In genomic region chr7:130914693-130915363, GRCm38 (mm10) we compare ENCODE assay signal across 8 mouse cellular contexts. TPM values are rescaled to one million over a fixed set of nuclear protein-coding genes. Genes with fewer than 3 reads are reported as not detected.
DNase-seq lines count a peak whose midpoint lies in the region; ATAC-seq and TF ChIP-seq lines count a peak whose summit lies in the region.
"Had no signal": no experiment of that assay in that cellular context is flagged by ENCODE, and none has a peak within 500 bp of the region (broad histone marks: within the 10 kb centered on the region; RNA-seq: fewer than 3 reads in every experiment).

No protein-coding gene starts in this region.

- intact Hi-C loops in heart, postnatal 10 days (cut with DNase I) = loop anchor here (1.0 to 5.0 kb wide), 3 partner anchors 88 to 142 kb away; no protein-coding TSS in a partner anchor

- H3K4me3 ChIP-seq in kidney, postnatal 0 days (replicated peaks; ENCODE audit: low read depth, low read length) = no peak overlapping the region
- no peak overlapping the region for H3K4me3 ChIP-seq in ES-Bruce4 (ENCODE audit: low read depth, low read length)
- H3K4me3 ChIP-seq: limb, embryonic 15.5 days had no signal

- no peak overlapping the region for H3K9ac ChIP-seq in kidney, postnatal 0 days (ENCODE audit: low read depth, low read length)
- H3K9ac ChIP-seq in ES-Bruce4 (ENCODE audit: low read depth, poor library complexity, severe bottlenecking) = no peak overlapping the region
- H3K9ac ChIP-seq: limb, embryonic 15.5 days had no signal

- no peak for TF ChIP-seq POLR2A in ES-Bruce4 (IDR thresholded peaks at IDR 0.05; ENCODE audit: insufficient read depth, low read length)

- ATAC-seq in kidney, postnatal 0 days (replicated peaks; ENCODE audit: low FRiP score, low read depth) = no peak

- 33% methylated on average over 5 of the region's 5 CpGs for WGBS in kidney, postnatal 0 days

- H3K4me2 ChIP-seq in kidney, postnatal 0 days (ENCODE audit: low read length) = no peak overlapping the region
- H3K4me2 ChIP-seq: limb, embryonic 15.5 days had no signal

- TF ChIP-seq CTCF in kidney, postnatal 0 days (IDR thresholded peaks at IDR 0.05; ENCODE audit: low read depth) = peak; percentile 88
- TF ChIP-seq CTCF in ES-Bruce4 (IDR thresholded peaks at IDR 0.05; ENCODE audit: low read depth, low read length) = peak; percentile 32

- peak; percentile 87 for DNase-seq in kidney, postnatal 0 days (ENCODE audit: low spot score)
- no peak for DNase-seq in kidney, adult 18-20 months
- DNase-seq in CD4-positive helper T cell, adult 2 months (ENCODE audit: low read depth, low spot score) = peak; percentile 63
- DNase-seq in heart, postnatal 10 days = peak; percentile 40 to 72
- DNase-seq in splenic B cell, adult 2 months (ENCODE audit: low read depth, low spot score) = peak; percentile 75
- DNase-seq in spleen, postnatal 14 days (ENCODE audit: low spot score in 2 of 2) = no peak

- H3K27ac ChIP-seq in kidney, postnatal 0 days = no peak overlapping the region
- no peak overlapping the region for H3K27ac ChIP-seq in ES-Bruce4 (ENCODE audit: insufficient read depth, low read length)
- H3K27ac ChIP-seq: limb, embryonic 15.5 days had no signal

- H3K9me3 ChIP-seq in kidney, postnatal 0 days (replicated peaks; ENCODE audit: low read length) = no peaks in the 10 kb centered on the region
- no peaks in the 10 kb centered on the region for H3K9me3 ChIP-seq in ES-Bruce4 (replicated peaks; ENCODE audit: control insufficient read depth, insufficient read depth, low read length, poor library complexity, severe bottlenecking)
- H3K9me3 ChIP-seq: limb, embryonic 15.5 days had no signal

- TF ChIP-seq EP300 in ES-Bruce4 (IDR thresholded peaks at IDR 0.05; ENCODE audit: insufficient read depth, low read depth, low read length) = no peak

- no peaks in the 10 kb centered on the region for H3K27me3 ChIP-seq in kidney, postnatal 0 days (ENCODE audit: insufficient read depth, low read length)
- H3K27me3 ChIP-seq in ES-Bruce4 (ENCODE audit: control insufficient read depth, insufficient read depth, low read length, poor library complexity, severe bottlenecking) = no peaks in the 10 kb centered on the region
- no peaks in the 10 kb centered on the region for H3K27me3 ChIP-seq in splenic B cell, adult 2 months (ENCODE audit: control insufficient read depth, insufficient read depth, low read length, poor library complexity, severe bottlenecking)
- H3K27me3 ChIP-seq: limb, embryonic 15.5 days had no signal

- peaks cover 8% of the 10 kb centered on the region; the same call in 1 of the 2 replicates for H3K36me3 ChIP-seq in kidney, postnatal 0 days (ENCODE audit: insufficient read depth, low read length)
- no peaks in the 10 kb centered on the region for H3K36me3 ChIP-seq in ES-Bruce4 (ENCODE audit: control insufficient read depth, insufficient read depth, low read length, poor library complexity, severe bottlenecking)
- H3K36me3 ChIP-seq in splenic B cell, adult 2 months (ENCODE audit: control insufficient read depth, insufficient read depth, low read length, poor library complexity, severe bottlenecking) = no peaks in the 10 kb centered on the region

- no peaks in the 10 kb centered on the region for H3K4me1 ChIP-seq in kidney, postnatal 0 days (replicated peaks; ENCODE audit: insufficient read depth, low read length)
- no peaks in the 10 kb centered on the region for H3K4me1 ChIP-seq in ES-Bruce4 (ENCODE audit: control insufficient read depth, insufficient read depth, low read length)
- H3K4me1 ChIP-seq: limb, embryonic 15.5 days had no signal

RNA-seq across cellular contexts. Expression of gene Htra1, which starts 21.1 kb away (rescaled TPM):
- polyA plus RNA-seq in kidney, postnatal 0 days (2015; fragmentation: Nextera tagmentation; extraction: Ambion mirVana) = 14.5 and 14.8 TPM in 2 replicates
- 33.2 and 34.2 TPM in 2 replicates for polyA plus RNA-seq in ES-Bruce4 (2011; ENCODE audit: insufficient read depth, insufficient read length, low read depth, missing spikeins)
- 100 to 1,000 TPM; 176 to 209 TPM for total RNA-seq in heart, postnatal 10 days (2021)

RNA-seq across cellular contexts. Expression of gene Plekha1, which starts 49.3 kb away (rescaled TPM):
- 58.6 and 67.7 TPM in 2 replicates for polyA plus RNA-seq in kidney, postnatal 0 days (2015; fragmentation: Nextera tagmentation; extraction: Ambion mirVana)
- polyA plus RNA-seq in ES-Bruce4 (2011; ENCODE audit: insufficient read depth, insufficient read length, low read depth, missing spikeins) = 183 and 196 TPM in 2 replicates
- 10 to 100 TPM; 60.5 to 68.1 TPM for total RNA-seq in heart, postnatal 10 days (2021)

Comparison
In these comparisons a context has a peak if more than half of its experiments do, and no peak if none do; other contexts are left out.
1. DNase-seq: peak in kidney, postnatal 0 days (single experiment), CD4-positive helper T cell, adult 2 months (single experiment), heart, postnatal 10 days (2 of 2) and splenic B cell, adult 2 months (single experiment); none in kidney, adult 18-20 months (single experiment) and spleen, postnatal 14 days (0 of 2).